Mouse (Mus musculus) erythroblast, embryonic 14.5 days (primary cell): ENCODE results near the gene Rab34.

Source experiments
- GATA1 ChIP-seq: IDR thresholded peaks from 2 replicates; pipeline ENCODE4 v1.6.1; 2012; ENCODE audit warnings: low read length, inconsistent platforms, mixed read lengths
- TAL1 ChIP-seq: IDR thresholded peaks from 3 replicates; pipeline ENCODE4 v1.6.1; 2012; ENCODE audit warnings: low read length, inconsistent platforms, mixed read lengths

DNA sequence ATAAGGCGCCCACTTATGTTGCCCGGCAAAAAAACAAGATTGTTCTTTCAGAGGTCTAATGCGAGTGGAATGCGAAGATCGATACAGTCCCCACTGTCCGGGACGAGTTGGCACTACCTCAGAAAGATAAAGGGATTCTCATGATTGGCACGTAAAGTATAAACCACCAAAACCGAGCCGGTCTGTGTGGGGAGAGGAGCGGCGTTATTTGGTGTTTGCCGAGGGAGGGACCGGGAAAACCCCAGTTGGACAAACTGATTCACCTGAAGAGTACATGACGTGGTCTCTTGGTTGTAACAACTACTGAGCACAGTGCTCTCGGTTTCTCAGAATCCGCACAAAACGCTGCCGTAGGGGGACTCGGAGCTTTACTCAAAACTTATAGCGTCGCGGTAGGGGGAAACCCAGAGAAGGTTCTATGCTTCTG is 11.3 kb upstream of the Rab34 start:
- TF ChIP-seq TAL1 (no peak), GATA1 (no peak)
